Mouse (Mus musculus): ENCODE data around the gene Hid1. TPM values are rescaled to one million over a fixed set of nuclear protein-coding genes. Genes with fewer than 3 reads are reported as not detected.

Gene Hid1
- polyA plus RNA-seq, 1 experiment from 2014 or later, result 18.3 TPM

DNA sequence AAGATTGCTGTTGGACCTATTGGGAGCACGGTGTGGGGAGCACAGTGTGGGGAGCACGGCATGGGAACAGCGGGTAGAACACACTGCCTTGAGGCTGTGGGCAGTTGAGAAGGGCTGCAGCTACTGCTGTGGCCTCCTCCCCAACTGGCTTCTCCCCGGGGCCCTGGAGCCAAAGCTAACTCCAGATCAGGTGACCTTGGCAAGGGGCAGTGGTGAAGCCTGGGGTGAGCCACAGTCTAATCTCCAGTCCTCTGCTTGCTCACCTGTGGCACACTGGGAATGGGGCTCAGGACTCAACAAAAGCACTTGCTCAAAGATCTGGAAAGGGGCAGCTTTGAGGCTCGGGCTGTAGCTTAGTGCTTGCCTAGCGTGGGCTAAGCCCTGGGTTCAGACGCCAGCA is 50.4 kb downstream of the Hid1 start:
- Histone ChIP-seq H3K36me3 (ENCODE audit: control insufficient read depth, insufficient read depth, low read length) (no peaks in the 10 kb centered on the region), H3K4me2 (no peak overlapping the region), H3K27ac (ENCODE audit: low read depth, low read length) (no peak overlapping the region), H3K9ac (ENCODE audit: low read length) (no peak overlapping the region), H3K4me1 (ENCODE audit: control insufficient read depth, insufficient read depth, low read length) (peaks cover 13% of the 10 kb centered on the region), H3K4me3 (ENCODE audit: low read depth, low read length) (no peak overlapping the region), H3K27me3 (ENCODE audit: control insufficient read depth, insufficient read depth, low read length) (peaks cover 69% of the 10 kb centered on the region), H3K9me3 (ENCODE audit: control insufficient read depth, low read length) (no peaks in the 10 kb centered on the region)
- 62% methylated on average over 7 of the region's 7 CpGs for WGBS
- ATAC-seq (ENCODE audit: low FRiP score), result no peak
- no peak for DNase-seq (ENCODE audit: low spot score, missing footprints)

DNA sequence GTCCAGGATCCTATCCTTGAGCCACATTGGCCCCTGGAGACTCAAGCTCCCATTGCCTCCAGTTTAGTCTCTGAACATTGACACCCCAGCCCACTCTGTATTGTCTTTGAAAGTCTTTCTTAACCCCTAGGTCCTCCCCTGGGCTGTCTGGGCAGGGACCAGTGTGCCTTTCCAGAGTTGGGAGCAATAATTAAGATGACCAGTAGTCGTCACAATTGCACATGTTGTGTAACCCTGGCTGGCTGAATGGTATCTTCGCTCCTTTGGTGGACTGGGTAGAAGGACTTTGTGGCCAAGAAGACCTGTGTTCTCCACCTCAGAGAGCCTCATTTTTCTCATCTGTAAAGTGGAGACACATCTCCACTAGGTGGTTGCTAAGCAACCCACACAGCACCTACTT is 53.3 kb downstream of the Hid1 start:
- ATAC-seq (ENCODE audit: low FRiP score) (no peak), DNase-seq (ENCODE audit: low spot score, missing footprints) (peak; percentile 81)
- no peak overlapping the region for H3K27ac ChIP-seq (ENCODE audit: low read depth, low read length)
- peaks cover 41% of the 10 kb centered on the region for H3K27me3 ChIP-seq (ENCODE audit: control insufficient read depth, insufficient read depth, low read length)
- peaks cover 7% of the 10 kb centered on the region for H3K4me1 ChIP-seq (ENCODE audit: control insufficient read depth, insufficient read depth, low read length)
- WGBS, result 48% methylated on average over 2 of the region's 2 CpGs
- H3K9ac ChIP-seq (ENCODE audit: low read length), result no peak overlapping the region
- H3K4me3 ChIP-seq (ENCODE audit: low read depth, low read length), result no peak overlapping the region
- H3K4me2 ChIP-seq, result no peak overlapping the region
- H3K36me3 ChIP-seq (ENCODE audit: control insufficient read depth, insufficient read depth, low read length), result no peaks in the 10 kb centered on the region
- H3K9me3 ChIP-seq (ENCODE audit: control insufficient read depth, low read length), result no peaks in the 10 kb centered on the region

- H3K4me1 ChIP-seq (ENCODE audit: control insufficient read depth, insufficient read depth, low read length), result 0 out of 2 replicates have a peak, but pooled peaks cover 2% of the 10 kb centered on the region
- 79% methylated on average over 1 of the region's 1 CpGs for WGBS
- no peak overlapping the region for H3K4me2 ChIP-seq
- H3K36me3 ChIP-seq (ENCODE audit: control insufficient read depth, insufficient read depth, low read length), result no peaks in the 10 kb centered on the region
- H3K27ac ChIP-seq (ENCODE audit: low read depth, low read length), result no peak overlapping the region
- H3K9me3 ChIP-seq (ENCODE audit: control insufficient read depth, low read length), result no peaks in the 10 kb centered on the region
- DNase-seq (ENCODE audit: low spot score, missing footprints) (no peak), ATAC-seq (ENCODE audit: low FRiP score) (no peak)
- H3K4me3 ChIP-seq (ENCODE audit: low read depth, low read length), result no peak overlapping the region
- H3K9ac ChIP-seq (ENCODE audit: low read length), result no peak overlapping the region
- H3K27me3 ChIP-seq (ENCODE audit: control insufficient read depth, insufficient read depth, low read length), result no peaks in the 10 kb centered on the region
Measured at GRCm38 (mm10) chr11:115308781-115309180, 58.8 kb downstream of the Hid1 start.

DNA sequence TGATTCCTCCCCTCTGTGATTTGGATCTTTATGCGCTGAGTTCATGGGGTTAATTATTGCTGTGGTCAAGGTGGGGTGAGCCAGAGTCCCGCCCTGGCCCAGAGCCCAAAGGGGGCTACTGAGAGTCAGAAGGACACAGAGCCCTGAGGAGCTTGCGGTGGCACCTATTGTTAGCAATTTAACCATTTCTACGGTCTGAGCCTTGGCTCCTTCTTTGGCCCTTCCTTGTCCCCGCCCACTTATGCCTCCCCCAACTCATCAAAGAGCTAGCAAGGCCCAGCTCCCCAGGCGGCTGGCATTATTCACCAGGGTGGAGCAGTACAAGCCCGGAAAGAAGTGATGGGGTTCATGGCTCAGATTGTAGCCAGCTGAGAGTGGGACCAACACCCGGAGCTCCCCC is 60.7 kb downstream of the Hid1 start, which contains the start of gene Otop2:
Gene Otop2 (plus strand): TSS at position 301 of the 400 bp plus-strand sequence.
- Histone ChIP-seq H3K9me3 (ENCODE audit: control insufficient read depth, low read length) (no peaks in the 10 kb centered on the region), H3K27ac (ENCODE audit: low read depth, low read length) (no peak within 1 kb of the TSS), H3K4me2 (no peak within 1 kb of the TSS), H3K36me3 (ENCODE audit: control insufficient read depth, insufficient read depth, low read length) (no peaks in the 10 kb centered on the region), H3K4me1 (ENCODE audit: control insufficient read depth, insufficient read depth, low read length) (0 out of 2 replicates have a peak, but pooled peaks cover 2% of the 10 kb centered on the region), H3K9ac (ENCODE audit: low read length) (no peak within 1 kb of the TSS), H3K27me3 (ENCODE audit: control insufficient read depth, insufficient read depth, low read length) (no peaks in the 10 kb centered on the region), H3K4me3 (ENCODE audit: low read depth, low read length) (no peak within 1 kb of the TSS)
- WGBS, result 15% methylated on average over 8 of the region's 8 CpGs
- ATAC-seq (ENCODE audit: low FRiP score) (no peak), DNase-seq (ENCODE audit: low spot score, missing footprints) (no peak)

DNA sequence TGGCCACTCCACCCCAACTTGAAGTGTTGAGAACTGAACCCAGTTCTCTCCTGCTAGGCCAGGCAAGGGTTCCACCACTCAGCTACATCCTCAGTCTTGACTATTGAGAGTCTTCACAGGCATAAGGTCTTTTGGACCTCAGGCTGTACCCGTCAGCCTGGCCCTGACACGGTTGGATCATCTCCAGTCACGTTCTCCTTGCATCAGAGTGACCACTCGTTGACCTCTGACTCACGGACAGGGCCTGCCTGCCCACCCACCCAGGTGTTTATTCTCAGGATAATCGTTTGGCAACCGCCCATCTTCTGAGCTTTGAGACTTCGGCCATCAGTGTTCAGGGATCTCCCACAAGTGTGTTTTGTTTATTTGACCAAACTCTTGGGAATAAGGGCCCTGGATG is 64.4 kb downstream of the Hid1 start:
- Histone ChIP-seq H3K36me3 (ENCODE audit: control insufficient read depth, insufficient read depth, low read length) (no peaks in the 10 kb centered on the region), H3K4me3 (ENCODE audit: low read depth, low read length) (no peak overlapping the region), H3K27me3 (ENCODE audit: control insufficient read depth, insufficient read depth, low read length) (no peaks in the 10 kb centered on the region), H3K27ac (ENCODE audit: low read depth, low read length) (no peak overlapping the region), H3K9ac (ENCODE audit: low read length) (no peak overlapping the region), H3K4me2 (no peak overlapping the region), H3K4me1 (ENCODE audit: control insufficient read depth, insufficient read depth, low read length) (0 out of 2 replicates have a peak, but pooled peaks cover 2% of the 10 kb centered on the region), H3K9me3 (ENCODE audit: control insufficient read depth, low read length) (no peaks in the 10 kb centered on the region)
- ATAC-seq (ENCODE audit: low FRiP score) (no peak), DNase-seq (ENCODE audit: low spot score, missing footprints) (peak; percentile 45)
- 82% methylated on average over 8 of the region's 8 CpGs for WGBS

DNA sequence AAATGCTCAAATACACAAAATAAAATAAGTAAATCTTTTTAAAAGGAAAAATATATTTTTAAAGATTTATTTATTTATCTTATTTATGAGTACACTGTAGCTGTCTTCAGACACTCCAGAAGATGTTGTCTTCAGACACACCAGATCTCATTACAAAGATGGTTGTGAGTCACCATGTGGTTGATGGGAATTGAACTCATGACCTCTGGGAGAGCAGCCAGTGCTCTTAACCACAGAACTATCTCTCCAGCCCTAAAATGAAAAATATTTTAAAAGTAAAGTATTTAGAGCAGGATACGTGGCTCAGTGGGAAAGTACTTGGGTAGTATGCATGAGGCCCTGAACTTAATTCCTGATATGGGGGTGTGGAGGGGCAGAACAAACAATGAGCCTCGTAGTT is 66.2 kb downstream of the Hid1 start:
- Histone ChIP-seq H3K27ac (ENCODE audit: low read depth, low read length) (no peak overlapping the region), H3K4me2 (no peak overlapping the region), H3K36me3 (ENCODE audit: control insufficient read depth, insufficient read depth, low read length) (no peaks in the 10 kb centered on the region), H3K27me3 (ENCODE audit: control insufficient read depth, insufficient read depth, low read length) (0 out of 2 replicates have a peak, but pooled peaks cover 5% of the 10 kb centered on the region), H3K4me3 (ENCODE audit: low read depth, low read length) (no peak overlapping the region), H3K4me1 (ENCODE audit: control insufficient read depth, insufficient read depth, low read length) (no peaks in the 10 kb centered on the region), H3K9ac (ENCODE audit: low read length) (no peak overlapping the region), H3K9me3 (ENCODE audit: control insufficient read depth, low read length) (no peaks in the 10 kb centered on the region)
- no peak for ATAC-seq (ENCODE audit: low FRiP score)
- DNase-seq (ENCODE audit: low spot score, missing footprints), result no peak
- 94% methylated on average over 2 of the region's 2 CpGs for WGBS

- Histone ChIP-seq H3K4me3 (ENCODE audit: low read depth, low read length) (no peak overlapping the region), H3K9ac (ENCODE audit: low read length) (no peak overlapping the region), H3K9me3 (ENCODE audit: control insufficient read depth, low read length) (no peaks in the 10 kb centered on the region), H3K27ac (ENCODE audit: low read depth, low read length) (no peak overlapping the region), H3K4me1 (ENCODE audit: control insufficient read depth, insufficient read depth, low read length) (no peaks in the 10 kb centered on the region), H3K4me2 (no peak overlapping the region), H3K36me3 (ENCODE audit: control insufficient read depth, insufficient read depth, low read length) (no peaks in the 10 kb centered on the region), H3K27me3 (ENCODE audit: control insufficient read depth, insufficient read depth, low read length) (0 out of 2 replicates have a peak, but pooled peaks cover 5% of the 10 kb centered on the region)
- DNase-seq (ENCODE audit: low spot score, missing footprints) (no peak), ATAC-seq (ENCODE audit: low FRiP score) (no peak)
- WGBS, result 85% methylated on average over 4 of the region's 4 CpGs
Measured at GRCm38 (mm10) chr11:115300745-115301144, 66.8 kb downstream of the Hid1 start.

- Histone ChIP-seq H3K9me3 (ENCODE audit: control insufficient read depth, low read length) (no peaks in the 10 kb centered on the region), H3K36me3 (ENCODE audit: control insufficient read depth, insufficient read depth, low read length) (no peaks in the 10 kb centered on the region), H3K4me3 (ENCODE audit: low read depth, low read length) (no peak overlapping the region), H3K4me2 (no peak overlapping the region), H3K27ac (ENCODE audit: low read depth, low read length) (no peak overlapping the region), H3K9ac (ENCODE audit: low read length) (no peak overlapping the region), H3K27me3 (ENCODE audit: control insufficient read depth, insufficient read depth, low read length) (0 out of 2 replicates have a peak, but pooled peaks cover 5% of the 10 kb centered on the region), H3K4me1 (ENCODE audit: control insufficient read depth, insufficient read depth, low read length) (no peaks in the 10 kb centered on the region)
- no peak for ATAC-seq (ENCODE audit: low FRiP score)
- WGBS, result 62% methylated on average over 8 of the region's 8 CpGs
- DNase-seq (ENCODE audit: low spot score, missing footprints), result no peak
Measured at GRCm38 (mm10) chr11:115298160-115298559, 69.4 kb downstream of the Hid1 start.
